Mouse (Mus musculus): ENCODE measurements at regions not wholly inside any gene's neighbourhood (a gene's known extent, or its start where the extent isn't known, plus 50 kb on each side); places are given as distances from the start of the nearest gene placed in this dataset.
"Not testable (repeated sequence)": the region's sequence is repeated elsewhere in the genome, so short reads cannot be mapped to it uniquely, and the experiment has no call there.

DNA sequence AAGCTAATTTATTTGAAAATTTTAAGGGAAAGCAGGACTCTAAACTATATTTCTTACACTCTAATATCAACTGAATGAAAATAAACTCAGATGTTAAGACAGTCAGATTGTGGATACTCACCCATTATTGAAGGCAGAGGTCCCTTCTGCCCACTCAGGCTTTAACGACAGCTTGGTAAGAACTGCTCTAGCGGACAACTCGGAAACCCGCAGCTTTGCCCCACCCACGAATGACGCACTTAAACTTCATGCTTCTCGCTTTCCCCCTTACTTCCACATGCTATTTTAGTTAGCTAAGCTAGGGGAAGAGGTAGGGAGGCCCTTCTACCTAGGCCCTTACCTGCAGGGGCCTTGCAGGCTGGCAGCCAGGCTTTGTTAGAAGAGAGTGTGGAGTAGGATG lies 50.8 kb upstream of the Elmo1 start:
- no peak for DNase-seq (ENCODE audit: low read depth)

DNA sequence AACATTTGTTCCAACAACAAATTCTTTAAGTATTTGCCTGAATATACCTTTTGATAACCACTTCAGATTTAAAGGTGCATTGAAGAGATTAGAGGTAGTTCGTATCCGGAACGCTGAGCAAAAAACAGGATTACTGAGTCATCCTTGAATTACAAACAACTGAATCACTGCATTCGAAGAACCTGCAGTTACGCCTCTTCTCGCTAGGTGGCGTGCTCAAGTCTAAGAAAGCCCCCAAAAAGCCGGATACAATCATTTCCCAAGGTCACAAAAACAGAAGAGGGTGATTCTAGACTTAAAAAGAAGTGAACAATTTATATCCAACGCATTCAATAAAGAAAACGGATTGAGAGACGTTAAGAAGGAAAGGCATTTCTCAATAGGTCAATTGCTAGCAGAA lies 51.9 kb upstream of the Elmo1 start:
- peak; percentile 70 for DNase-seq (ENCODE audit: low read depth)

- DNase-seq (ENCODE audit: low read depth), result no peak
Measured at GRCm38 (mm10) chr13:20037436-20037835, 53.0 kb upstream of the Elmo1 start.

GRCm38 (mm10) chr13:20033937-20034735 lies 56.3 kb upstream of the Elmo1 start:
- DNase-seq (ENCODE audit: low read depth), result no peak

DNA sequence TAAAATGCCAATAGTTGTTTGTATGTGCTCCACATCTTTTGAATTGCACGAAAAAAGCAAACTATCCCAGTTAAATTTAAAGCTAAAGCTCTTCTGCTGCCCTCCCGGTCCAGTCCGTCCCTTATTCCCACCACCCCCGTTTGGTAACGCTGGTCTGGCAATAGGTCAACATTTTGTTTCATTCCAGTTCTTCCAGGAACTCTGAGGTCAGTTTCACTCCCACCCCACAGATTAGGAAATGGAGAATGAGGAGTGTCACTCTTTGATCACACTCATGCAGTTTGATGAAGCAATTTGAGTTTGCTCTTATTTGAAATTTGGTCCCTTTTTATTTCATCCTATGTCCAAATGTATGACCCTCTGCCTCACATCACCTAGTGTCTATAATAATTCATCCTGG lies 58.7 kb upstream of the Elmo1 start:
- DNase-seq (ENCODE audit: low read depth), result no peak

GRCm38 (mm10) chr13:20031082-20031481 lies 59.3 kb upstream of the Elmo1 start:
- DNase-seq (ENCODE audit: low read depth), result no peak

- DNase-seq (ENCODE audit: low read depth), result no peak
Measured at GRCm38 (mm10) chr13:20026612-20027011, 63.8 kb upstream of the Elmo1 start.

- not testable (repeated sequence) for DNase-seq (ENCODE audit: low read depth)
Measured at GRCm38 (mm10) chr13:20016454-20016853, 73.9 kb upstream of the Elmo1 start.

GRCm38 (mm10) chr13:20012621-20013020 lies 77.8 kb upstream of the Elmo1 start:
- no peak for DNase-seq (ENCODE audit: low read depth)

DNA sequence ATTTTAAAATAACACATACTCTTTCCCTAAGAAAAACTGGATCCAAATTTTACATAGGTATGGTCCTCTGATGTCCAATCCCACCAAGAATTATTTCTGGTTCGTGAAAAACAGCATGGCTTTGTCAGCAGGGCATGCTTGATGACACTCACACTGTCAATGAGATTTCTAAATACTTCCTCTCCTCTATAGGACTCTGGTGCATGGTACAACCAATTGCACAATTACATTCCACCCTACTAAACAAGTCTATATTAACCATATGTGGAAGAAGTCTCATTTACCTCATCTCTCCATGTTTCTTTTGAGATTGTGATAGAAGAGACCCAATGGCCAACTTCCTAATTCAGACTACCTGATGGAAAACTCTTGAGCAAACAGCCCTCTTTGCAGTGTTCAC lies 81.2 kb upstream of the Elmo1 start:
- no peak for DNase-seq (ENCODE audit: low read depth)

DNA sequence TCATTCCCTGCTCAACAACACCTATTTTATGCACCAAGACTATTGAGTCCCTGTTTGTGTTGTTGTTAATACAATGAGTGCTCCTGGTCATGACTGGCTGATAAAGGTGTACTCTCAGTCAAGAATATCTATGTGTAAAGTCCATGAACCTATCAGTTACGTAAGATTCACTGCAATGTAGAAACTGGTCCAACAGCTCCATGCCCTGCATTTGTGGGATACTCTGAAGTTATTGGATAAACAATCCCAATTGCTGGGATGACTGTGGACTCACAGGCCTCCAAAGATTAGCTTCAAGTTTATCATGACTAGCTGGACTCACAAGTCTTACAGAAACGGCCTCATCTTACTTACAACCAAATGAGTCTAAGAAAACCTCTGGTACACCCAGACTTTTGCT lies 82.8 kb upstream of the Elmo1 start:
- no peak for DNase-seq (ENCODE audit: low read depth)

DNA sequence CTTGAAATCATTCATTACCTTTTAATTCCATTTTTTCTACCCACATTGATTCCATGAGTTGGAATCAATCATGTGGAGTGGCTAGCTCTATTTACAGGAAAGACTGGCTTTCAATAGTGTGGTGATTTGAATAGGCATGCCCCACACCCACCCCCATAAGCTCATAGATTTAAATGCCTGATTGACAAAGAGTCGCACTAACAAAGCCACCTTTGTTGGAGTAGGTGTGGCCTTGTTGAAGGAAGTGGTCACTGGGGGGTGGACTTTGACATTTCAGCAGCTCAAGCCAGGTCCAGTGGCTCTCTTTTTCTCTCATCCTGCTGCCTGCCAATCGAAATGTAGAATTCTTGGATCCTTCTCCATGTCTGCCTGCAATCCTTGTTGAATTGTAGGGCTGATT lies 92.8 kb upstream of the Elmo1 start:
- no peak for DNase-seq (ENCODE audit: low read depth)

DNA sequence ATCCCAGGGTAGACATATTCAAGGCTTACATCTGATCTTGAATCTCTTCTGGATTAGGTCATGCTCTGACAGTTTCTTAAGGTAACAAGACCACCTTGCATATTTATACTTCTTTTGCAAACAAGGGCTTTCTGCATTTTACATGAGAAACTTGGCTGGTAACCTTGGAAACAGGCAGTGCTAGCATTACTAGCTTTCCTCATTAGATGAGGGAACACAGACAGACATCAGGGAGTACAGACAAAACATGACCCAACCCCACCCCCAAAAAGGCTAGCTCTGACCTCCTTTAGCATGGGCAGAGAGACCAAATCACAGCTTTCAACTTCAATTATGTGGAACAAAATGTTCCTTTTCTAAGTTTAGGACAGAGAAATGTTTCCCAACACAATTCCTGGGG lies 114.8 kb upstream of the Elmo1 start:
- no peak for DNase-seq (ENCODE audit: low read depth)

GRCm38 (mm10) chr13:19966566-19966965 lies 123.8 kb upstream of the Elmo1 start:
- no peak for DNase-seq (ENCODE audit: low read depth)

DNA sequence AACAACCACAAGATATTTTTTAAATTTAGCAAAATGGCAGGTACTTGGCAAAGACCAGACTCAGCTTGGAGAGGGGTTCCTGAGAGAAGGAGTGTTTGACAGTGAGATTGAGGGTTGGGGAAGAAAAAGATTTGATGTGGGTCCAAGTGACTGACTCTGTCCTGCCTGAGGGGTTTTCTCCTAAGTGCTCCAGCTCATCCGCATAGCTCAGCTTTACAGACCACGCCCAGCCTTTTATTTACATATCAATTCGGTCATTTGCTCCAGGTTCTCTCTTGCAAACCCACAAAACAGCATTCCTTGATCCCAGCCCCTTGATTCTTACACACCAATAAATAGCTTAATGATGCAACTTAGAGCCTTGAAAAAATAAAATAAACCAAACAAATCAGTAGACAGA lies 127.4 kb upstream of the Elmo1 start:
- DNase-seq (ENCODE audit: low read depth), result no peak

DNA sequence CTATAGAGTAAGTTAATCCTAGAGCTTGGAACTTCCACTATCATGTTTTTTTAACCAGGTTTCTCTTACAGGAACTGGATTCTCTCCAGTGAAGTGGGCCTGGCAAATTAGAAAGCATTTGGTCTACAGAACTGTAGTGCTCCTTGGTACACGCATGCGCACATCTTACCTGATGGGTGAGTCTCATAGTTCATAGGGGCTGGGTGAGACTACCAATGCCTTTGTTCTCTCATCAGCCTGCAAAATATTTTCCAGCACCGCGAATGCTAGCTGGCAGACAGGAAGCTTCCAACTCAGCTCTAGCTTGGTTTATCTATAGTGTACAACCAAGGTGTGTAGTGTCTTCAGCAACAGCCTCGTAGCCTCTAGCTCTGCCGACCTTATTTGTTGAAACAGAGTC lies 104.7 kb upstream of the Gpr141 start:
- DNase-seq (ENCODE audit: low read depth), result no peak

- DNase-seq (ENCODE audit: low read depth), result no peak
Measured at GRCm38 (mm10) chr13:19927807-19928206, 103.8 kb upstream of the Gpr141 start.

GRCm38 (mm10) chr13:19921084-19921827 lies 97.2 kb upstream of the Gpr141 start:
- no peak for DNase-seq (ENCODE audit: low read depth)

- no peak for DNase-seq (ENCODE audit: low read depth)
Measured at GRCm38 (mm10) chr13:19911860-19912584, 88.0 kb upstream of the Gpr141 start.

GRCm38 (mm10) chr13:19902786-19903185 lies 78.7 kb upstream of the Gpr141 start:
- DNase-seq (ENCODE audit: low read depth), result no peak

GRCm38 (mm10) chr13:19897191-19897590 lies 73.1 kb upstream of the Gpr141 start:
- no peak for DNase-seq (ENCODE audit: low read depth)

- no peak for DNase-seq (ENCODE audit: low read depth)
Measured at GRCm38 (mm10) chr13:19888983-19889773, 65.1 kb upstream of the Gpr141 start.
